Mouse (Mus musculus) stomach, embryonic 16.5 days (tissue): ENCODE results near the gene 1700014D04Rik. TPM values are rescaled to one million over a fixed set of nuclear protein-coding genes. Genes with fewer than 3 reads are reported as not detected.
A peak's percentile ranks its signal among the peaks of the same experiment; 100 is the strongest.
"Not testable (repeated sequence)": the region's sequence is repeated elsewhere in the genome, so short reads cannot be mapped to it uniquely, and the experiment has no call there.

ENCODE experiments used
- ATAC-seq: fragments of 200-750 bp; cut with Nextera tagmentation; 2 replicates; pipeline ENCODE4 v1.8.0; 2017; ENCODE audit warnings: moderate number of reproducible peaks, moderate TSS enrichment; ENCODE audit not compliant: insufficient read depth, low FRiP score
- H3K27ac ChIP-seq: fragments of 300-500 bp; sonication (generic); 2 replicates; pipeline ENCODE4 v1.5.1; 2014; ENCODE audit warnings: low read length
- H3K27me3 ChIP-seq: fragments of 300-500 bp; sonication (generic); 2 replicates; pipeline ENCODE4 v1.6.1; 2014; ENCODE audit warnings: low read length, control low read depth, mixed read lengths; ENCODE audit not compliant: control insufficient read depth, insufficient read depth
- H3K36me3 ChIP-seq: fragments of 300-500 bp; sonication (generic); 2 replicates; pipeline ENCODE4 v1.6.1; 2014; ENCODE audit warnings: low read length; ENCODE audit not compliant: control insufficient read depth, insufficient read depth
- H3K4me1 ChIP-seq: fragments of 300-500 bp; sonication (generic); 2 replicates; pipeline ENCODE4 v1.6.1; 2014; ENCODE audit warnings: low read length, control low read depth, mixed read lengths; ENCODE audit not compliant: control insufficient read depth, insufficient read depth
- H3K4me2 ChIP-seq: fragments of 300-500 bp; sonication (generic); 2 replicates; pipeline ENCODE4 v1.6.1; 2014; ENCODE audit warnings: low read depth, low read length, mixed read lengths
- H3K4me3 ChIP-seq: fragments of 300-500 bp; sonication (generic); replicated peaks from 2 replicates; pipeline ENCODE4 v1.5.1; 2014; ENCODE audit warnings: mild to moderate bottlenecking, low read length
- H3K9ac ChIP-seq: fragments of 300-500 bp; sonication (generic); 2 replicates; pipeline ENCODE4 v1.6.1; 2014; ENCODE audit warnings: low read length
- H3K9me3 ChIP-seq: fragments of 300-500 bp; sonication (generic); replicated peaks from 2 replicates; pipeline ENCODE4 v1.6.1; 2016; ENCODE audit warnings: low read length, control low read depth; ENCODE audit not compliant: control insufficient read depth
- WGBS: fragments of 180-500 bp; shearing (Covaris S2); extraction: QIAGEN DNeasy Blood & Tissue Kit; methylation state at CpG from one replicate; pipeline ENCODE4 v1.1.7; 2014; 5-methylcytosine and 5-hydroxymethylcytosine counted together
- polyA plus RNA-seq: library from polyadenylated mRNA; unstranded; fragments of >200 nt; fragmentation: Nextera tagmentation; extraction: Ambion mirVana; gene quantifications from 2 replicates; pipeline ENCODE4 v1.2.1, GENCODE M21; 2015

The 1700014D04Rik gene
- polyA plus RNA-seq, 1 experiment from 2014 or later = not detected

GRCm38 (mm10) chr13:59741697-59742096 lies 4.9 kb downstream of the 1700014D04Rik start:
- no peak for ATAC-seq
- Histone ChIP-seq H3K27ac (no peak overlapping the region), H3K4me2 (no peak overlapping the region), H3K4me3 (no peak overlapping the region), H3K9ac (no peak overlapping the region), H3K27me3 (no peaks in the 10 kb centered on the region), H3K4me1 (no peaks in the 10 kb centered on the region), H3K9me3 (no peaks in the 10 kb centered on the region), H3K36me3 (no peaks in the 10 kb centered on the region)
- 72% methylated on average over 10 of the region's 10 CpGs for WGBS

DNA sequence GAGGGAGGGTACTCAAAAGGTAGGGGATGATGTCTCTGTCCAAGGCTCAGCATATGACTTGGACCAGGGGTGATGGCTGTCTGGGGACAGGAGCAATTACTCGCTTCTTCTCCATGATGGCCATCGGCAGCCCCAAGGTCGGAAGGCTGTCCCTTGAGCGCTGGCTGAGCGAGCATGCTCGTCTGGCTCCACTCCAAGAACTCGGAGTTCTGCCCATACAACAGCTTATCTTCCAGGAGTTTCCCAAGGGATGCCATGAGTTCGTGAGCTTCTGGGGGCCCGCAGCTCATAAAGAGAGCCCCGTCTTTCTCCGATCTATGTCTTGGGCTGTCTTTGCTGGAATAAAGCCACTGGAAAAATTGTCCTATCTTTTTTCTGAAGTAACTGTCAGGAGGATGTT lies 5.5 kb downstream of the 1700014D04Rik start:
- Histone ChIP-seq H3K27ac (no peak overlapping the region), H3K9ac (no peak overlapping the region), H3K27me3 (no peaks in the 10 kb centered on the region), H3K4me2 (no peak overlapping the region), H3K4me1 (no peaks in the 10 kb centered on the region), H3K9me3 (no peaks in the 10 kb centered on the region), H3K36me3 (no peaks in the 10 kb centered on the region), H3K4me3 (no peak overlapping the region)
- 85% methylated on average over 11 of the region's 11 CpGs for WGBS
- no peak for ATAC-seq

- WGBS = 84% methylated on average over 4 of the region's 4 CpGs
- Histone ChIP-seq H3K4me2 (no peak overlapping the region), H3K9me3 (no peaks in the 10 kb centered on the region)
Measured at GRCm38 (mm10) chr13:59739397-59739796, 7.2 kb downstream of the 1700014D04Rik start.

GRCm38 (mm10) chr13:59738455-59738854 lies 8.1 kb downstream of the 1700014D04Rik start:
- 81% methylated on average over 2 of the region's 2 CpGs for WGBS
- Histone ChIP-seq H3K27ac (no peak overlapping the region), H3K36me3 (no peaks in the 10 kb centered on the region), H3K4me1 (peaks cover 4% of the 10 kb centered on the region; the same call in 1 of the 2 replicates), H3K9me3 (no peaks in the 10 kb centered on the region), H3K4me2 (no peak overlapping the region), H3K4me3 (no peak overlapping the region), H3K9ac (no peak overlapping the region), H3K27me3 (no peaks in the 10 kb centered on the region)
- no peak for ATAC-seq

More at GRCm38 (mm10) chr13:59739397-59739796, 7.2 kb downstream of the 1700014D04Rik start:
- peak; percentile 35; the same call in 1 of the 2 replicates for ATAC-seq
- Histone ChIP-seq H3K4me1 (peaks cover 4% of the 10 kb centered on the region; the same call in 1 of the 2 replicates), H3K4me3 (no peak overlapping the region), H3K9ac (no peak overlapping the region), H3K27ac (no peak overlapping the region), H3K27me3 (no peaks in the 10 kb centered on the region), H3K36me3 (no peaks in the 10 kb centered on the region)

GRCm38 (mm10) chr13:59735190-59735589 lies 11.4 kb downstream of the 1700014D04Rik start:
- Histone ChIP-seq H3K9me3 (no peaks in the 10 kb centered on the region), H3K4me3 (no peak overlapping the region), H3K9ac (no peak overlapping the region), H3K4me2 (no peak overlapping the region), H3K36me3 (no peaks in the 10 kb centered on the region), H3K4me1 (peaks cover 4% of the 10 kb centered on the region; the same call in 1 of the 2 replicates), H3K27ac (no peak overlapping the region), H3K27me3 (no peaks in the 10 kb centered on the region)
- ATAC-seq = no peak
- 27% methylated on average over 3 of the region's 3 CpGs for WGBS

DNA sequence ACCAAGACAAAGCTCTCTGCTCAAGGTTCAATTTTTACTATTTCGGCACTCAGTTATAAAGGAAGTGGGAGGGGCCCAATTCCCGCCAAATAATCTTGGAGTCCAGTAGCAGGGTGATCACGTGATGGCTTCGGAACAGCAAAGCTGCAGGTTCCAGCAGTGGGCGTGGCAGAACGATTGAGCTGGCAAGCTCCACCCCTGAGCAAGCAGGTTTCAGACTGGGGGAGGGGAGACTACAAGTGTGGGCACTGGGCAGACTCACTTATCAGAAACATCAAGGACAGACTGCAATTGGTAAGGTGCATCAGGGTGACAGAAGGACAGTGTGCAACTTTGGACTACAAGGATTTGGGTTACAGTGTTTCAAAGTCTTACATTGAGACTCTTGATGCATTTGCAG lies 12.2 kb downstream of the 1700014D04Rik start:
- H3K27ac ChIP-seq, H3K4me3 ChIP-seq, H3K9ac ChIP-seq, H3K36me3 ChIP-seq, H3K9me3 ChIP-seq, H3K4me2 ChIP-seq, ATAC-seq, H3K27me3 ChIP-seq, H3K4me1 ChIP-seq: not testable (repeated sequence)
- 27% methylated on average over 6 of the region's 6 CpGs for WGBS

- no peak overlapping the region for H3K27ac ChIP-seq
- peaks cover 4% of the 10 kb centered on the region; the same call in 1 of the 2 replicates for H3K4me1 ChIP-seq
- 89% methylated on average over 3 of the region's 4 CpGs for WGBS
- no peaks in the 10 kb centered on the region for H3K27me3 ChIP-seq
- H3K9me3 ChIP-seq = no peaks in the 10 kb centered on the region
- no peak overlapping the region for H3K4me3 ChIP-seq
- H3K4me2 ChIP-seq = no peak overlapping the region
- no peaks in the 10 kb centered on the region for H3K36me3 ChIP-seq
- ATAC-seq = no peak
- H3K9ac ChIP-seq = no peak overlapping the region
Measured at GRCm38 (mm10) chr13:59733936-59734335, 12.6 kb downstream of the 1700014D04Rik start.

- H3K9me3 ChIP-seq = no peaks in the 10 kb centered on the region
- H3K4me3 ChIP-seq = no peak within 1 kb of the TSS
- WGBS = 41% methylated on average over 7 of the region's 7 CpGs
- H3K4me1 ChIP-seq = peaks cover 7% of the 10 kb centered on the region; the same call in 1 of the 2 replicates
- no peak within 1 kb of the TSS for H3K27ac ChIP-seq
- no peak within 1 kb of the TSS for H3K9ac ChIP-seq
- ATAC-seq = no peak
- no peaks in the 10 kb centered on the region for H3K27me3 ChIP-seq
- no peak within 1 kb of the TSS for H3K4me2 ChIP-seq
- no peaks in the 10 kb centered on the region for H3K36me3 ChIP-seq
Measured at GRCm38 (mm10) chr13:59731652-59732051, 14.9 kb downstream of the 1700014D04Rik start, which contains the start of gene Spata31d1d. Gene Spata31d1d (minus strand): TSS chr13:59731752.

DNA sequence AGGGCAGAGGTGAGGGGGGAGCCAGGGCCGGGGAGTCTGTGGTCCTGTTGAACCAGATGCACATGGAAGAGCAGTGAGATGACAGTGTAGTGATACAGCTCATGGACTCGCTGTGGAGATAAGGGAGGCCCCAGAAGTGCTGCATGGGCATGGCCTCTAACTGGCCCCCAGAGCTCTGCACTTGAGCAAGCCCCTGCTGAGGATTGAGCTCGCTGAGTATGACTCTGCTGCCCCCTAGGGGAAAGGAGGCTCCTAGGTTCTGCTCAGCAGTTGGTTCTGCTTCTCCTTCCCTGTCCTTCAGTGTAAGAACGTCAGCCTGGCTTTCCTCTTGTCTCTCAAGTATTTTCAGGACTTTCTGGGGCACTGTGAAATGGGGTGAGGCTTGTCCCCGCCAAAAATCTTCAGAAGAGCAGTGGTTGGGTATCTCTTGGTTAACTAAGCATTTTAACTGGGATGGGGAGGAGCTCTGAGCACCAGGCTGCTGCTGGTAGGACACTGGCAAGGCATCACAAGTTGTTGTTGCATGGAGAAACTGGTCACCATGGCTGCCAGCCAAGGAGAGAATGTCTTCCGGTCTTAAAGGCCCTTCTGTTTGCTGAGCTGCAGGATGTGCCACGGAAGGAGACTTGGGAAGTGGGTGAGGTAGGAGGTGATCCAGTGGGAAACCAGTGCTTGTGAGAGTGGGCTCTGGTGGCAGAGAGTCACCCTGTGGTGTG lies 18.0 kb downstream of the 1700014D04Rik start:
- Histone ChIP-seq H3K9ac (0 out of 2 replicates have a peak overlapping the region, but pooled peaks have one; percentile 5), H3K27me3 (no peaks in the 10 kb centered on the region), H3K27ac (no peak overlapping the region), H3K36me3 (no peaks in the 10 kb centered on the region), H3K4me2 (no peak overlapping the region), H3K9me3 (no peaks in the 10 kb centered on the region; the same call in 1 of the 2 replicates), H3K4me3 (no peak overlapping the region), H3K4me1 (peaks cover 9% of the 10 kb centered on the region; the same call in 1 of the 2 replicates)
- 23% methylated on average over 7 of the region's 7 CpGs for WGBS
- ATAC-seq = peak; percentile 75; the same call in 1 of the 2 replicates
